Mouse (Mus musculus) midbrain, postnatal 0 days (tissue): ENCODE measurements at regions not wholly inside any gene's neighbourhood (a gene's known extent, or its start where the extent isn't known, plus 50 kb on each side); places are given as distances from the start of the nearest gene placed in this dataset.
"Not testable (repeated sequence)": the region's sequence is repeated elsewhere in the genome, so short reads cannot be mapped to it uniquely, and the experiment has no call there.

ENCODE experiments used
- ATAC-seq: fragments of 200-750 bp; cut with Nextera tagmentation; 2 replicates; pipeline ENCODE4 v1.8.0; 2017; ENCODE audit warnings: moderate number of reproducible peaks, mild to moderate bottlenecking, moderate TSS enrichment, moderate library complexity; ENCODE audit not compliant: low FRiP score
- DNase-seq: peaks from one replicate; pipeline ENCODE4 v3.0.0-alpha.2; 2015; ENCODE audit warnings: low spot score
- H3K27ac ChIP-seq: fragments of 300-500 bp; sonication (generic); 2 replicates; pipeline ENCODE4 v1.5.1; 2014; ENCODE audit warnings: low read depth, mild to moderate bottlenecking, low read length, mixed read lengths
- H3K27me3 ChIP-seq: fragments of 300-500 bp; sonication (generic); 2 replicates; pipeline ENCODE4 v1.6.1; 2014; ENCODE audit warnings: low read length, control low read depth, mixed read lengths; ENCODE audit not compliant: insufficient read depth
- H3K36me3 ChIP-seq: fragments of 300-500 bp; sonication (generic); 2 replicates; pipeline ENCODE4 v1.6.1; 2014; ENCODE audit warnings: low read length, control low read depth, mixed read lengths; ENCODE audit not compliant: insufficient read depth
- H3K4me1 ChIP-seq: fragments of 300-500 bp; sonication (generic); 2 replicates; pipeline ENCODE4 v1.6.1; 2014; ENCODE audit warnings: mild to moderate bottlenecking, control low read depth, antibody characterized with exemption, low read length, mixed read lengths; ENCODE audit not compliant: insufficient read depth
- H3K4me2 ChIP-seq: fragments of 300-500 bp; sonication (generic); 2 replicates; pipeline ENCODE4 v1.6.1; 2014; ENCODE audit warnings: low read depth, mild to moderate bottlenecking, low read length, mixed read lengths; ENCODE audit not compliant: poor library complexity, severe bottlenecking
- H3K4me3 ChIP-seq: fragments of 300-500 bp; sonication (generic); 2 replicates; pipeline ENCODE4 v1.5.1; 2014; ENCODE audit warnings: low read depth, mild to moderate bottlenecking, low read length, moderate library complexity
- H3K9ac ChIP-seq: fragments of 300-500 bp; sonication (generic); replicated peaks from 2 replicates; pipeline ENCODE4 v1.6.1; 2014; ENCODE audit warnings: mild to moderate bottlenecking, low read length, moderate library complexity, mixed read lengths; ENCODE audit not compliant: poor library complexity, severe bottlenecking
- H3K9me3 ChIP-seq: fragments of 300-500 bp; sonication (generic); 2 replicates; pipeline ENCODE4 v1.6.1; 2016; ENCODE audit warnings: low read length, control low read depth
- CTCF ChIP-seq: IDR thresholded peaks from 2 replicates; pipeline ENCODE4 v1.5.1; 2016; ENCODE audit warnings: antibody characterized with exemption, mild to moderate bottlenecking
- WGBS: fragments of 180-500 bp; shearing (Covaris S2); extraction: QIAGEN DNeasy Blood & Tissue Kit; methylation state at CpG from one replicate; pipeline ENCODE4 v1.1.7; 2014; 5-methylcytosine and 5-hydroxymethylcytosine counted together

DNA sequence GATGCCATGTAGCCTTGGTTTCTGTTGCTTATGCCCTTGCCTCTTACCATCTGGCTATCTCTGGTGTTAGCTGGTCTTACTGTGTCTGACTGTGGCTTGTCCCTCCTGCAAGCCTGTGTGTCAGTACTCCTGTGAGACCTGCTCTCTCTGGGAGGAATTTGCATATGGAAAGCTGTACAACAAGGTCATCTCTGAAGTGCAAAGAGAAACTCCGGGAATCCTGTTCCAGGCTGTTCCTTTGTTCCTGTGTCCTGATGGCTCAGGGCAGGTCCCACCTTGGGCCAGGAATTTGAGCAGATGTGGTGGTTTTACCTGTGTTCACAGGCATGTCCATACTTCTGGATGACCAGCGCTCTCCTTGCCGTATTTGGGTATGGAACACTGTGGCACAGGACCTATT, 218.6 kb upstream of the Nsun6 start:
- no peak for DNase-seq
- Histone ChIP-seq H3K27me3 (no peaks in the 10 kb centered on the region), H3K36me3 (no peaks in the 10 kb centered on the region), H3K9ac (no peak overlapping the region), H3K4me2 (no peak overlapping the region), H3K4me3 (no peak overlapping the region), H3K4me1 (no peaks in the 10 kb centered on the region), H3K27ac (no peak overlapping the region), H3K9me3 (no peaks in the 10 kb centered on the region)
- no peak for ATAC-seq
- TF ChIP-seq CTCF: no peak
- whole genome bisulfite sequencing: 86% methylated on average over 3 of the region's 3 CpGs

- TF ChIP-seq CTCF: peak; percentile 66
- no peak overlapping the region for H3K27ac ChIP-seq
- H3K4me2 ChIP-seq: no peak overlapping the region
- no peak overlapping the region for H3K9ac ChIP-seq
- DNase-seq (peak; percentile 19), ATAC-seq (no peak)
- H3K4me1 ChIP-seq: no peaks in the 10 kb centered on the region
- no peaks in the 10 kb centered on the region for H3K27me3 ChIP-seq
- 43% methylated on average over 4 of the region's 4 CpGs for WGBS
- no peaks in the 10 kb centered on the region for H3K36me3 ChIP-seq
- H3K9me3 ChIP-seq: no peaks in the 10 kb centered on the region
- H3K4me3 ChIP-seq: no peak overlapping the region
Measured at GRCm38 (mm10) chr2:15260486-15261165, 205.8 kb upstream of the Nsun6 start.

DNA sequence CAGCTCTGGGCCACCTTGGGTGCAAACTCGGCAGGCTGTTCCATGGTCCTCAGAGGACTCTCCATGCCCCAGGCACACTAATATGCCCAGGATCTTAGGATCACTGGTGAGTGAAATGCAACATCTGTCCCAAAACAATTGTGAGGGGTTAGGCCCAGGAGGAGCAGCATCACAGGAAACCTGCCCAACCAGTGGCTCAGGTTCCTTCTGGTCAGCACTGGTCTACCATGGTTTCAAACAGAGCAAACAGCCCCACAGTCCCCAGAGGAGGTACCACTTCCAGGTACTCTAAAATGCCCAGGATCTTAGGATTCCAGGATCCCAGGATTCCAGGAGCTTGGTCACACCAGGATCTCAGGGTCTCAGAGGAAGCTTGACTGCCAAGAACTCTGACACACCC, 187.4 kb upstream of the Nsun6 start:
- DNase-seq, H3K27ac ChIP-seq, H3K4me2 ChIP-seq, H3K4me1 ChIP-seq, H3K27me3 ChIP-seq, H3K9me3 ChIP-seq, H3K9ac ChIP-seq, H3K4me3 ChIP-seq, ATAC-seq, H3K36me3 ChIP-seq: not testable (repeated sequence)
- 96% methylated on average over 1 of the region's 1 CpGs for WGBS

GRCm38 (mm10) chr2:15221910-15222309, 167.0 kb upstream of the Nsun6 start:
- no peak overlapping the region for H3K27ac ChIP-seq
- TF ChIP-seq CTCF: peak; percentile 69
- WGBS: 49% methylated on average over 4 of the region's 4 CpGs
- DNase-seq (peak; percentile 38), ATAC-seq (no peak)
- no peaks in the 10 kb centered on the region for H3K9me3 ChIP-seq
- H3K9ac ChIP-seq: no peak overlapping the region
- no peaks in the 10 kb centered on the region for H3K27me3 ChIP-seq
- H3K4me2 ChIP-seq: no peak overlapping the region
- no peak overlapping the region for H3K4me3 ChIP-seq
- H3K4me1 ChIP-seq: no peaks in the 10 kb centered on the region
- H3K36me3 ChIP-seq: no peaks in the 10 kb centered on the region

DNA sequence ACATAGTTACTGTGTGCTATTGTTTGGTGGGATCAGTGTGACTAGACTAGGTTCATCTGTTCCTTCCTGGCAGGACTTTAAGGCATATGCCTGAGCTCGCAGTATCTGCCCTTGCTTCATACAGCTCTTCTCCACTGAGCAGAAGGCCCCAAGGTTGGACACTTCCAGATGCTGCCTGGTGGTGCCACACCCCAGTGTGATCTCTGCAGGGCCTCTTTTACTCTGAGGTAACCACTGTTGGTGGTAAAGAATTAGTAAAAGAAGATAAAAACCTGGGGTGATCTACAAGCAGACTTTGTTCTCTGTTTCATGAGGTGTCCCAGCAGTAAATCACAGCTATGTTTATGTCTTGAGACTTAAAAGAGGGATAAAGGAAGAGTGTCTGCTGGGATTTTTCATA, 133.2 kb upstream of the Nsun6 start:
- 83% methylated on average over 1 of the region's 1 CpGs for WGBS

DNA sequence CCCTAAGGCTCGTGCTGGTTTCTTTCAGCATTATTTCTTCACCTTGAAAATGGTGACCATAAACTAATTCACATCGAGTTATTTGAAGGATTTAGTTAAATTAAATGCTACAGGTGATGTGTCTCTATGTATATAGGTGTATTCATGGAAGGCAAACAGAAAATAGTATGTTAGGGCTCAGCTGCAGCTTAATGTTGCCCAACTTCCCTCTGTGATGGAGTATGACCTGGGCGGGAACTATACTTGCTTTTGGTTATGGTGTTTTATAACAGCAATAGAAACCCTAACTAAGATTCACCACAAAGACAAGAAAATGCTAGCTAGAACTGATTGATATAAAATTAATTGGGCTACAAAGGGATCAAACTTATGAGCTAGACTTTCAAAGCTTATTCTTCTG, 126.1 kb upstream of the Nsun6 start:
- Histone ChIP-seq H3K9ac (no peak overlapping the region), H3K4me3 (no peak overlapping the region), H3K4me2 (no peak overlapping the region), H3K27me3 (no peaks in the 10 kb centered on the region), H3K9me3 (no peaks in the 10 kb centered on the region), H3K27ac (no peak overlapping the region), H3K4me1 (no peaks in the 10 kb centered on the region), H3K36me3 (no peaks in the 10 kb centered on the region)
- 87% methylated on average over 3 of the region's 3 CpGs for WGBS
- no peak for DNase-seq
- no peak for ATAC-seq
- no peak for TF ChIP-seq CTCF

More for the DNA sequence above, 133.2 kb upstream of the Nsun6 start:
- no peaks in the 10 kb centered on the region for H3K27me3 ChIP-seq
- ATAC-seq (no peak), DNase-seq (no peak)
- no peak overlapping the region for H3K27ac ChIP-seq
- H3K9ac ChIP-seq: no peak overlapping the region
- H3K4me1 ChIP-seq: no peaks in the 10 kb centered on the region
- H3K4me3 ChIP-seq: no peak overlapping the region
- H3K9me3 ChIP-seq: no peaks in the 10 kb centered on the region
- H3K4me2 ChIP-seq: no peak overlapping the region
- no peaks in the 10 kb centered on the region for H3K36me3 ChIP-seq
- no peak for TF ChIP-seq CTCF
